Comparison of ENCODE assay signal across 7 mouse cellular contexts in the genomic region with DNA sequence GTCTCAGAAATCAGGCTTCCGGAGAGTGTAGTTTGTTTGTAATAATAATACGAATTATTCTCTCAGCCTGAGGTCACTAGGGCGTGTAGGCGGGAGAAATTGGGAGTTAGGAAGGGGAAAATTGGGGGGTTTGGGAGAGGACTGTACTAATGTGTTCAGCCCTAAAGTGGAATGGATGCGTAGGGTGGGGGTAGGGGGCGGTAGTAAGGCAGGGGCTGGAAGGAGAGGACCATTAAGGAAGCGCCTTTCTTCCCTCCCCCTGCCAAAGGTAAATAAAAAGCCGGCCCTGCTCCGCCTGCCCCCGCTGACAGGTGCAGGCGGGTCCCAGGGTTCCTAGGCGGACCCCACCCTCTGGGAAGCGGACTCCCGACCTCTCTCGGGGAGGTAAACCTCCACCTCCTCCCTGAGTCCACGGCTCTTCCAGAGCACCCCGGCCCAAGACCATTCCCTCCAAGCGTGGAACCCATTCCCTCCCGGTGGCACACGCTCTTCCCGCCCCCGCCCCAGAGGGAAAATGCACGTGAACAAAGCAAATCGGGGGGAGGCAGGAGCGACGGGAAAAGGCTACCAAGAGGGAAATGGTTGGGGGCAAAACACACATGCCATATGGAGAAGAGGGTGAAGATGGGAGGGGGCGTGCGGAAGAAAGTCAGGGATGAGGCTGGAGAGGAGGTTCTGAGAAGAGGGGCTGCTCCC. TPM values are rescaled to one million over a fixed set of nuclear protein-coding genes. Genes with fewer than 3 reads are reported as not detected.
DNase-seq lines count a peak whose midpoint lies in the region; ATAC-seq lines count a peak whose summit lies in the region.

No protein-coding gene starts in this region.

- H3K9ac ChIP-seq in lung, embryonic 16.5 days (ENCODE audit: low read length) = no peak overlapping the region
- peak overlapping the region; percentile 90 for H3K9ac ChIP-seq in hindbrain, embryonic 16.5 days (ENCODE audit: low read depth, low read length)
- H3K9ac ChIP-seq in neural tube, embryonic 11.5 days (ENCODE audit: low read length) = peak overlapping the region; percentile 76

- peak; percentile 1; the same call in 1 of the 2 replicates for ATAC-seq in lung, embryonic 16.5 days (ENCODE audit: low read depth)
- ATAC-seq in hindbrain, embryonic 16.5 days = peak; percentile 46
- ATAC-seq in neural tube, embryonic 11.5 days (ENCODE audit: insufficient read depth, low FRiP score, low TSS enrichment) = peak; percentile 21; the same call in 1 of the 2 replicates

- H3K27me3 ChIP-seq in lung, embryonic 16.5 days (ENCODE audit: control insufficient read depth, insufficient read depth, low read depth, low read length) = peaks cover 37% of the 10 kb centered on the region
- no peaks in the 10 kb centered on the region for H3K27me3 ChIP-seq in hindbrain, embryonic 16.5 days (replicated peaks; ENCODE audit: control insufficient read depth, insufficient read depth, low read length)
- peaks cover 3% of the 10 kb centered on the region; the same call in 1 of the 2 replicates for H3K27me3 ChIP-seq in neural tube, embryonic 11.5 days (ENCODE audit: control insufficient read depth, insufficient read depth, low read length)

- no peak overlapping the region for H3K27ac ChIP-seq in lung, embryonic 16.5 days (ENCODE audit: low read length)
- H3K27ac ChIP-seq in hindbrain, embryonic 16.5 days (ENCODE audit: low read depth, low read length) = peak overlapping the region; percentile 90
- peak overlapping the region; percentile 82 for H3K27ac ChIP-seq in neural tube, embryonic 11.5 days (ENCODE audit: low read depth, low read length)

- H3K4me1 ChIP-seq in lung, embryonic 16.5 days (replicated peaks; ENCODE audit: control insufficient read depth, insufficient read depth, low read length) = peaks cover 10% of the 10 kb centered on the region
- H3K4me1 ChIP-seq in hindbrain, embryonic 16.5 days (ENCODE audit: control insufficient read depth, insufficient read depth, low read depth, low read length) = peaks cover 14% of the 10 kb centered on the region
- peaks cover 2% of the 10 kb centered on the region; the same call in 1 of the 2 replicates for H3K4me1 ChIP-seq in neural tube, embryonic 11.5 days (ENCODE audit: control insufficient read depth, insufficient read depth, low read length)

- no peaks in the 10 kb centered on the region for H3K9me3 ChIP-seq in lung, embryonic 16.5 days (ENCODE audit: control insufficient read depth, low read length)
- H3K9me3 ChIP-seq in hindbrain, embryonic 16.5 days (ENCODE audit: control insufficient read depth, low read length) = no peaks in the 10 kb centered on the region
- H3K9me3 ChIP-seq in neural tube, embryonic 11.5 days (ENCODE audit: control insufficient read depth, low read length) = no peaks in the 10 kb centered on the region

- no peak for DNase-seq in lung, postnatal 10 days
- peak; percentile 6 for DNase-seq in embryo, embryonic 9.5 days (ENCODE audit: extremely low spot score)
- no peak for DNase-seq in neural tube, embryonic 11.5 days (ENCODE audit: low spot score)
- no peak for DNase-seq in right cerebral cortex, postnatal 14 days
- no peak for DNase-seq in lung, adult 18-20 months

- H3K36me3 ChIP-seq in lung, embryonic 16.5 days (ENCODE audit: control insufficient read depth, insufficient read depth, low read length) = no peaks in the 10 kb centered on the region
- peaks cover 3% of the 10 kb centered on the region for H3K36me3 ChIP-seq in hindbrain, embryonic 16.5 days (ENCODE audit: control insufficient read depth, insufficient read depth, low read length)
- H3K36me3 ChIP-seq in neural tube, embryonic 11.5 days (ENCODE audit: control insufficient read depth, insufficient read depth, low read length) = no peaks in the 10 kb centered on the region

- peak overlapping the region; percentile 99 for H3K4me2 ChIP-seq in lung, embryonic 16.5 days (ENCODE audit: low read depth, low read length)
- peak overlapping the region; percentile 67 for H3K4me2 ChIP-seq in hindbrain, embryonic 16.5 days (ENCODE audit: low read length)
- H3K4me2 ChIP-seq in neural tube, embryonic 11.5 days (ENCODE audit: low read depth) = peak overlapping the region; percentile 93

- 2% methylated on average over 28 of the region's 28 CpGs for WGBS in lung, embryonic 16.5 days
- under 1% methylated on average over 24 of the region's 28 CpGs for WGBS in hindbrain, embryonic 16.5 days
- whole genome bisulfite sequencing in neural tube, embryonic 11.5 days = 1% methylated on average over 28 of the region's 28 CpGs

- H3K4me3 ChIP-seq in lung, embryonic 16.5 days (ENCODE audit: low read length) = peak overlapping the region; percentile 64
- H3K4me3 ChIP-seq in hindbrain, embryonic 16.5 days (ENCODE audit: low read length) = peak overlapping the region; percentile 75
- H3K4me3 ChIP-seq in neural tube, embryonic 11.5 days (ENCODE audit: low read depth, low read length) = peak overlapping the region; percentile 66

RNA-seq across cellular contexts. Expression of gene Fam131b, which starts 0.9 kb away (rescaled TPM):
- polyA plus RNA-seq in lung, embryonic 16.5 days (2015; fragmentation: Nextera tagmentation; extraction: Ambion mirVana) = 0.10 and 0.16 TPM in 2 replicates
- 7.2 and 7.3 TPM in 2 replicates for polyA plus RNA-seq in hindbrain, embryonic 16.5 days (2015; fragmentation: Nextera tagmentation; extraction: Ambion mirVana)
- 2.7 and 3.4 TPM in 2 replicates for polyA plus RNA-seq in neural tube, embryonic 11.5 days (2014; fragmentation: Nextera tagmentation; extraction: Ambion mirVana)

RNA-seq across cellular contexts. Expression of gene Zyx, which starts 25.9 kb away (rescaled TPM):
- 188 and 203 TPM in 2 replicates for polyA plus RNA-seq in lung, embryonic 16.5 days (2015; fragmentation: Nextera tagmentation; extraction: Ambion mirVana)
- polyA plus RNA-seq in hindbrain, embryonic 16.5 days (2015; fragmentation: Nextera tagmentation; extraction: Ambion mirVana) = 52.4 and 69.7 TPM in 2 replicates
- polyA plus RNA-seq in neural tube, embryonic 11.5 days (2014; fragmentation: Nextera tagmentation; extraction: Ambion mirVana) = 86.3 and 87.0 TPM in 2 replicates

RNA-seq across cellular contexts. Expression of gene Clcn1, which starts 37.0 kb away (rescaled TPM):
- 0.15 and 0.19 TPM in 2 replicates for polyA plus RNA-seq in lung, embryonic 16.5 days (2015; fragmentation: Nextera tagmentation; extraction: Ambion mirVana)
- 0.99 and 1.2 TPM in 2 replicates for polyA plus RNA-seq in hindbrain, embryonic 16.5 days (2015; fragmentation: Nextera tagmentation; extraction: Ambion mirVana)
- 0.92 and 1.7 TPM in 2 replicates for polyA plus RNA-seq in neural tube, embryonic 11.5 days (2014; fragmentation: Nextera tagmentation; extraction: Ambion mirVana)

RNA-seq across cellular contexts. Expression of gene Epha1, which starts 49.5 kb away (rescaled TPM):
- 18.5 and 18.8 TPM in 2 replicates for polyA plus RNA-seq in lung, embryonic 16.5 days (2015; fragmentation: Nextera tagmentation; extraction: Ambion mirVana)
- polyA plus RNA-seq in hindbrain, embryonic 16.5 days (2015; fragmentation: Nextera tagmentation; extraction: Ambion mirVana) = 0.25 and 0.49 TPM in 2 replicates
- 0.82 and 1.1 TPM in 2 replicates for polyA plus RNA-seq in neural tube, embryonic 11.5 days (2014; fragmentation: Nextera tagmentation; extraction: Ambion mirVana)

RNA-seq across cellular contexts. Expression of gene Casp2, which starts 58.7 kb away (rescaled TPM):
- 67.9 and 71.4 TPM in 2 replicates for polyA plus RNA-seq in lung, embryonic 16.5 days (2015; fragmentation: Nextera tagmentation; extraction: Ambion mirVana)
- 28.2 and 31.8 TPM in 2 replicates for polyA plus RNA-seq in hindbrain, embryonic 16.5 days (2015; fragmentation: Nextera tagmentation; extraction: Ambion mirVana)
- polyA plus RNA-seq in neural tube, embryonic 11.5 days (2014; fragmentation: Nextera tagmentation; extraction: Ambion mirVana) = 69.2 and 72.0 TPM in 2 replicates
